Mouse (Mus musculus) erythroblast, embryonic 14.5 days (primary cell): ENCODE results near the gene Ptprd.

ENCODE experiments used
- GATA1 ChIP-seq: IDR thresholded peaks from 2 replicates; pipeline ENCODE4 v1.6.1; 2012; ENCODE audit warnings: low read length, inconsistent platforms, mixed read lengths
- TAL1 ChIP-seq: IDR thresholded peaks from 3 replicates; pipeline ENCODE4 v1.6.1; 2012; ENCODE audit warnings: low read length, inconsistent platforms, mixed read lengths

DNA sequence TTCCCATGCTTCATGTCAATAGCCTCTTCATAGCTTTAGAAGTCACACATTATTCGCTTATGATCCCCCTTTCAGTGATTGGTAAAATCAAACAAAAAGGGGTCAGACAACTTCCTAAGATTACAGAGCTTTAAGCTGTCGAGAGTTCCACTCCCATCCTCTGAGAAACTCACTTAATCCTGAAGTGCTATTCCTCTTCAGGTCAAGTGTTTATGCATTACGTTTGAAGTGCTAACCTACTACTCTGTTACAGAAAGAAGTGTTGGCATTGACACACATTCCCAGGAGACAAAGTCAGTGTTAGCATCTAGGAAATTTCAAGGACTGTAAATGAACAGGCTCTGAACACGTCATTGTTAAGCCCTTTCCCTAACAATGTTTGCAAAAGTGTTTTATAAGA, 1550.0 kb downstream of the Ptprd start:
- TF ChIP-seq GATA1, result no peak
- TF ChIP-seq TAL1, result no peak
